Comparison of ENCODE assay signal across 20 mouse cellular contexts in the genomic region with DNA sequence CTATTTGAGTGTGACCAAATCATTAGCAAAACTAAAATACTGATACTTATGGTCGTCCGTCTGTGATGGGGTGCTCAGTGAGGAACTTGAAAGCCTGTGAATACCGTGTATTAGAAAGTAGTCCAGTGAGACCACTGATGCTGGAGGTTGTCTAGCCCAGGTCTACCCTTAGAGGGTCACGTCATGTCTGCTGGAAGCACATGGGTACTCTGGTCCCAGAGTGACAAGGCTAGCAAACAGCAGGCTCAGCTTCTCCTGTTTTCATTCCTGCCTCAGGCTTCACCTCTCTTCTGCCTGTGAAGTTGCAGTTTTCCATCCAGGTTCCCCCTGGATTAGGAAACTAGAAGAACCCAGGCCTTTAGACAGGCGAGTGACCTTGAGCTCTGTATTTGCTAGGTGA.
A peak's percentile ranks its signal among the peaks of the same experiment; 100 is the strongest.
DNase-seq lines count a peak whose midpoint lies in the region; ATAC-seq and TF ChIP-seq lines count a peak whose summit lies in the region.
"Had no signal": no experiment of that assay in that cellular context is flagged by ENCODE, and none has a peak within 500 bp of the region (broad histone marks: within the 10 kb centered on the region; RNA-seq: fewer than 3 reads in every experiment).

No protein-coding gene starts in this region.

- H3K4me2 ChIP-seq in heart, embryonic 15.5 days, result no peak overlapping the region
- no peak overlapping the region for H3K4me2 ChIP-seq in liver, postnatal 0 days (ENCODE audit: low read depth, low read length)
- no peak overlapping the region for H3K4me2 ChIP-seq in stomach, postnatal 0 days (replicated peaks; ENCODE audit: low read depth)
- H3K4me2 ChIP-seq: forebrain, embryonic 15.5 days; limb, embryonic 12.5 days; neural tube, embryonic 12.5 days; stomach, embryonic 15.5 days had no signal

- DNase-seq in heart, postnatal 10 days, result no peak
- no peak for DNase-seq in liver, postnatal 0 days
- DNase-seq in liver, result no peak
- DNase-seq in R1 (ENCODE audit: low read depth, low spot score), result peak; percentile 73
- no peak for DNase-seq in stomach, postnatal 0 days (ENCODE audit: low spot score)
- DNase-seq: adrenal gland, postnatal 10 days; cerebellum, adult 2 months; kidney, adult 18-20 months; lung, postnatal 14 days; spleen, adult 18-20 months had no signal

- H3K4me1 ChIP-seq in heart, embryonic 15.5 days (replicated peaks), result peaks cover 52% of the 10 kb centered on the region
- H3K4me1 ChIP-seq in liver, postnatal 0 days (ENCODE audit: insufficient read depth), result peaks cover 75% of the 10 kb centered on the region
- H3K4me1 ChIP-seq in stomach, postnatal 0 days (replicated peaks; ENCODE audit: control insufficient read depth, insufficient read depth), result peaks cover 17% of the 10 kb centered on the region
- H3K4me1 ChIP-seq: forebrain, embryonic 15.5 days; neural tube, embryonic 12.5 days had no signal

- no peaks in the 10 kb centered on the region for H3K27me3 ChIP-seq in heart, embryonic 15.5 days
- no peaks in the 10 kb centered on the region for H3K27me3 ChIP-seq in liver, postnatal 0 days (ENCODE audit: insufficient read depth, low read length)
- H3K27me3 ChIP-seq in stomach, postnatal 0 days (ENCODE audit: control insufficient read depth, insufficient read depth, low read length), result no peaks in the 10 kb centered on the region
- H3K27me3 ChIP-seq: forebrain, embryonic 15.5 days; limb, embryonic 12.5 days; neural tube, embryonic 12.5 days; stomach, embryonic 15.5 days had no signal

- no peak overlapping the region for H3K4me3 ChIP-seq in heart, embryonic 15.5 days
- H3K4me3 ChIP-seq in liver, postnatal 0 days (ENCODE audit: low read depth, low read length), result no peak overlapping the region
- no peak overlapping the region for H3K4me3 ChIP-seq in stomach, postnatal 0 days (ENCODE audit: low read depth, low read length)
- H3K4me3 ChIP-seq: erythroblast, embryonic 14.5 days; forebrain, embryonic 15.5 days; limb, embryonic 12.5 days; midbrain, embryonic 10.5 days; neural tube, embryonic 12.5 days; stomach, embryonic 15.5 days had no signal

- TF ChIP-seq EP300 in liver, postnatal 0 days (IDR thresholded peaks at IDR 0.05; ENCODE audit: low read depth), result no peak
- TF ChIP-seq EP300 in stomach, postnatal 0 days (optimal IDR thresholded peaks at IDR 0.05), result no peak

- no peak for ATAC-seq in heart, embryonic 15.5 days (replicated peaks; ENCODE audit: insufficient number of reproducible peaks, insufficient read depth, low FRiP score, low read depth)
- ATAC-seq in liver, postnatal 0 days, result no peak
- ATAC-seq in stomach, postnatal 0 days (ENCODE audit: low FRiP score, low TSS enrichment), result no peak
- no peak for ATAC-seq in megakaryocyte progenitor cell, adult 5-6 weeks (replicated peaks; ENCODE audit: poor library complexity)
- ATAC-seq: forebrain, embryonic 15.5 days; hindbrain, postnatal 0 days had no signal

- no peaks in the 10 kb centered on the region for H3K9me3 ChIP-seq in heart, embryonic 15.5 days (replicated peaks)
- no peaks in the 10 kb centered on the region for H3K9me3 ChIP-seq in liver, postnatal 0 days (ENCODE audit: low read length)
- H3K9me3 ChIP-seq in stomach, postnatal 0 days (ENCODE audit: control insufficient read depth, low read length), result no peaks in the 10 kb centered on the region
- H3K9me3 ChIP-seq: forebrain, embryonic 15.5 days; midbrain, embryonic 10.5 days; neural tube, embryonic 12.5 days; stomach, embryonic 15.5 days had no signal

- H3K36me3 ChIP-seq in heart, embryonic 15.5 days, result no peaks in the 10 kb centered on the region
- peaks cover 4% of the 10 kb centered on the region; the same call in 1 of the 2 replicates for H3K36me3 ChIP-seq in liver, postnatal 0 days (replicated peaks; ENCODE audit: insufficient read depth, low read length)
- no peaks in the 10 kb centered on the region for H3K36me3 ChIP-seq in stomach, postnatal 0 days (ENCODE audit: control insufficient read depth, insufficient read depth, low read length)
- H3K36me3 ChIP-seq: forebrain, embryonic 15.5 days; midbrain, embryonic 10.5 days; neural tube, embryonic 12.5 days; stomach, embryonic 15.5 days had no signal

- no peak for TF ChIP-seq CTCF in liver, postnatal 0 days (IDR thresholded peaks at IDR 0.05; ENCODE audit: low read depth)
- no peak for TF ChIP-seq CTCF in stomach, postnatal 0 days (IDR thresholded peaks at IDR 0.05; ENCODE audit: low read depth)

- H3K9ac ChIP-seq in heart, embryonic 15.5 days, result no peak overlapping the region
- no peak overlapping the region for H3K9ac ChIP-seq in liver, postnatal 0 days (replicated peaks)
- no peak overlapping the region for H3K9ac ChIP-seq in stomach, postnatal 0 days (ENCODE audit: low read length)
- H3K9ac ChIP-seq: forebrain, embryonic 15.5 days; limb, embryonic 12.5 days; liver, embryonic 14.5 days; neural tube, embryonic 12.5 days; stomach, embryonic 15.5 days had no signal

- 78% methylated on average over 5 of the region's 5 CpGs for WGBS in heart, embryonic 15.5 days
- 79% methylated on average over 5 of the region's 5 CpGs for WGBS in liver, postnatal 0 days (ENCODE audit: insufficient replicate concordance)
- 89% methylated on average over 5 of the region's 5 CpGs for WGBS in stomach, postnatal 0 days

- H3K27ac ChIP-seq in heart, embryonic 15.5 days, result peak overlapping the region; percentile 90
- peak overlapping the region; percentile 18; the same call in 1 of the 2 replicates for H3K27ac ChIP-seq in liver, postnatal 0 days (ENCODE audit: low read depth)
- peak overlapping the region; percentile 31; the same call in 1 of the 2 replicates for H3K27ac ChIP-seq in stomach, postnatal 0 days (replicated peaks)
- H3K27ac ChIP-seq: forebrain, embryonic 15.5 days; hindbrain, postnatal 0 days; limb, embryonic 12.5 days; liver, embryonic 14.5 days; midbrain, embryonic 10.5 days; neural tube, embryonic 12.5 days; stomach, embryonic 15.5 days had no signal

- intact Hi-C loops in heart, postnatal 10 days (cut with DNase I), result no loop called here

Comparison
In these comparisons a context has a peak if more than half of its experiments do, and no peak if none do; other contexts are left out.
1. H3K27ac ChIP-seq: peak in every context shown above with its lines; median percentile 90 in heart, embryonic 15.5 days; 31 in stomach, postnatal 0 days; 18 in liver, postnatal 0 days.